Mouse (Mus musculus) forebrain, embryonic 16.5 days (tissue): Measurements from ENCODE around the gene Rnf212b. TPM values are rescaled to one million over a fixed set of nuclear protein-coding genes. Genes with fewer than 3 reads are reported as not detected.
"Not testable (repeated sequence)": the region's sequence is repeated elsewhere in the genome, so short reads cannot be mapped to it uniquely, and the experiment has no call there.

Experiments
- ATAC-seq: fragments of 200-750 bp; cut with Nextera tagmentation; 2 replicates; pipeline ENCODE4 v1.8.0; 2017; ENCODE audit warnings: mild to moderate bottlenecking, moderate library complexity
- H3K27ac ChIP-seq: fragments of 300-500 bp; sonication (generic); 2 replicates; pipeline ENCODE4 v1.5.1; 2014; ENCODE audit warnings: low read length, control low read depth
- H3K27me3 ChIP-seq: fragments of 300-500 bp; sonication (generic); replicated peaks from 2 replicates; pipeline ENCODE4 v1.6.1; 2014; ENCODE audit warnings: low read length; ENCODE audit not compliant: control insufficient read depth, insufficient read depth
- H3K36me3 ChIP-seq: fragments of 300-500 bp; sonication (generic); 2 replicates; pipeline ENCODE4 v1.6.1; 2014; ENCODE audit not compliant: control insufficient read depth, insufficient read depth
- H3K4me1 ChIP-seq: fragments of 300-500 bp; sonication (generic); replicated peaks from 2 replicates; pipeline ENCODE4 v1.6.1; 2014; ENCODE audit warnings: low read length; ENCODE audit not compliant: control insufficient read depth, insufficient read depth
- H3K4me2 ChIP-seq: fragments of 300-500 bp; sonication (generic); 2 replicates; pipeline ENCODE4 v1.6.1; 2014; ENCODE audit warnings: mild to moderate bottlenecking, low read length, control low read depth
- H3K4me3 ChIP-seq: fragments of 300-500 bp; sonication (generic); replicated peaks from 2 replicates; pipeline ENCODE4 v1.5.1; 2014; ENCODE audit warnings: mild to moderate bottlenecking, low read length, control low read depth
- H3K9ac ChIP-seq: fragments of 300-500 bp; sonication (generic); replicated peaks from 2 replicates; pipeline ENCODE4 v1.6.1; 2014; ENCODE audit warnings: low read depth, low read length, control low read depth
- H3K9me3 ChIP-seq: fragments of 300-500 bp; sonication (generic); 2 replicates; pipeline ENCODE4 v1.6.1; 2016; ENCODE audit warnings: low read length; ENCODE audit not compliant: control insufficient read depth
- WGBS: fragments of 180-500 bp; shearing (Covaris S2); extraction: QIAGEN DNeasy Blood & Tissue Kit; methylation state at CpG from one replicate; pipeline ENCODE4 v1.1.7; 2014; 5-methylcytosine and 5-hydroxymethylcytosine counted together
- polyA plus RNA-seq: library from polyadenylated mRNA; unstranded; fragments of >200 nt; fragmentation: Nextera tagmentation; extraction: Ambion mirVana; gene quantifications from 2 replicates; pipeline ENCODE4 v1.2.1, GENCODE M21; 2015

Rnf212b gene
- not detected in 2 replicates for polyA plus RNA-seq

- Histone ChIP-seq H3K4me3 (no peak within 1 kb of the TSS), H3K4me1 (no peaks in the 10 kb centered on the region), H3K27me3 (no peaks in the 10 kb centered on the region), H3K36me3 (no peaks in the 10 kb centered on the region), H3K4me2 (no peak within 1 kb of the TSS), H3K9me3 (no peaks in the 10 kb centered on the region), H3K9ac (no peak within 1 kb of the TSS), H3K27ac (no peak within 1 kb of the TSS)
- no peak for ATAC-seq
- WGBS, result 86% methylated on average over 29 of the region's 29 CpGs
These were observed at the start of gene Rnf212b for GRCm38 (mm10) chr14:54813991-54814390. Gene Rnf212b, plus strand, starts transcription at chr14:54814141.

- H3K9ac ChIP-seq, H3K4me2 ChIP-seq, ATAC-seq, H3K27me3 ChIP-seq, H3K27ac ChIP-seq, H3K9me3 ChIP-seq, H3K4me1 ChIP-seq, H3K36me3 ChIP-seq, H3K4me3 ChIP-seq: not testable (repeated sequence)
- 96% methylated on average over 4 of the region's 7 CpGs for WGBS
These were observed 47.0 kb upstream of the Rnf212b start for GRCm38 (mm10) chr14:54766937-54767336.

- Histone ChIP-seq H3K27ac (no peak overlapping the region), H3K4me3 (no peak overlapping the region), H3K4me2 (no peak overlapping the region), H3K27me3 (no peaks in the 10 kb centered on the region), H3K9ac (no peak overlapping the region), H3K9me3 (no peaks in the 10 kb centered on the region), H3K4me1 (0 out of 2 replicates have a peak, but pooled peaks cover 3% of the 10 kb centered on the region), H3K36me3 (no peaks in the 10 kb centered on the region)
- WGBS, result 88% methylated on average over 10 of the region's 10 CpGs
- ATAC-seq, result no peak
These were observed 45.5 kb upstream of the Rnf212b start for GRCm38 (mm10) chr14:54768314-54769067.

- WGBS, result 95% methylated on average over 5 of the region's 5 CpGs
- no peak overlapping the region for H3K4me2 ChIP-seq
- H3K36me3 ChIP-seq, result no peaks in the 10 kb centered on the region
- no peaks in the 10 kb centered on the region for H3K27me3 ChIP-seq
- no peak overlapping the region for H3K9ac ChIP-seq
- no peak for ATAC-seq
- no peak overlapping the region for H3K27ac ChIP-seq
- H3K9me3 ChIP-seq, result no peaks in the 10 kb centered on the region
- H3K4me1 ChIP-seq, result 0 out of 2 replicates have a peak, but pooled peaks cover 3% of the 10 kb centered on the region
- no peak overlapping the region for H3K4me3 ChIP-seq
These were observed 44.9 kb upstream of the Rnf212b start for GRCm38 (mm10) chr14:54769068-54769425.

GRCm38 (mm10) chr14:54770373-54770772 is 43.6 kb upstream of the Rnf212b start:
- no peak overlapping the region for H3K9ac ChIP-seq
- H3K36me3 ChIP-seq, result no peaks in the 10 kb centered on the region
- WGBS, result 98% methylated on average over 5 of the region's 5 CpGs
- H3K4me2 ChIP-seq, result no peak overlapping the region
- no peak overlapping the region for H3K4me3 ChIP-seq
- no peak for ATAC-seq
- no peak overlapping the region for H3K27ac ChIP-seq
- H3K27me3 ChIP-seq, result no peaks in the 10 kb centered on the region
- 0 out of 2 replicates have a peak, but pooled peaks cover 3% of the 10 kb centered on the region for H3K4me1 ChIP-seq
- H3K9me3 ChIP-seq, result no peaks in the 10 kb centered on the region

- no peaks in the 10 kb centered on the region for H3K9me3 ChIP-seq
- H3K27ac ChIP-seq, result peak overlapping the region; percentile 89
- peak; percentile 92 for ATAC-seq
- H3K36me3 ChIP-seq, result no peaks in the 10 kb centered on the region
- WGBS, result 60% methylated on average over 20 of the region's 20 CpGs
- H3K4me3 ChIP-seq, result no peak overlapping the region
- no peaks in the 10 kb centered on the region for H3K27me3 ChIP-seq
- 0 out of 2 replicates have a peak, but pooled peaks cover 3% of the 10 kb centered on the region for H3K4me1 ChIP-seq
- 0 out of 2 replicates have a peak overlapping the region, but pooled peaks have one; percentile 12 for H3K9ac ChIP-seq
- peak overlapping the region; percentile 27; the same call in 1 of the 2 replicates for H3K4me2 ChIP-seq
These were observed 41.5 kb upstream of the Rnf212b start for GRCm38 (mm10) chr14:54772333-54772856.

- no peaks in the 10 kb centered on the region for H3K27me3 ChIP-seq
- no peak overlapping the region for H3K4me3 ChIP-seq
- H3K9me3 ChIP-seq, result no peaks in the 10 kb centered on the region
- H3K36me3 ChIP-seq, result no peaks in the 10 kb centered on the region
- H3K4me2 ChIP-seq, result no peak overlapping the region
- H3K9ac ChIP-seq, result no peak overlapping the region
- peaks cover 4% of the 10 kb centered on the region; the same call in 1 of the 2 replicates for H3K4me1 ChIP-seq
- 75% methylated on average over 7 of the region's 7 CpGs for whole genome bisulfite sequencing
- no peak overlapping the region for H3K27ac ChIP-seq
- ATAC-seq, result no peak
These were observed 38.4 kb upstream of the Rnf212b start for GRCm38 (mm10) chr14:54775534-54776041.

GRCm38 (mm10) chr14:54776768-54777167 is 37.2 kb upstream of the Rnf212b start:
- Histone ChIP-seq H3K9me3 (no peaks in the 10 kb centered on the region), H3K4me3 (no peak overlapping the region), H3K9ac (no peak overlapping the region), H3K4me1 (peaks cover 8% of the 10 kb centered on the region; the same call in 1 of the 2 replicates), H3K27ac (no peak overlapping the region), H3K4me2 (no peak overlapping the region), H3K36me3 (no peaks in the 10 kb centered on the region), H3K27me3 (no peaks in the 10 kb centered on the region)
- 88% methylated on average over 5 of the region's 5 CpGs for WGBS
- no peak for ATAC-seq

GRCm38 (mm10) chr14:54777893-54778292 is 36.0 kb upstream of the Rnf212b start:
- 87% methylated on average over 4 of the region's 4 CpGs for WGBS
- Histone ChIP-seq H3K4me2 (no peak overlapping the region), H3K27ac (no peak overlapping the region), H3K27me3 (no peaks in the 10 kb centered on the region), H3K9ac (no peak overlapping the region), H3K4me3 (no peak overlapping the region), H3K36me3 (no peaks in the 10 kb centered on the region), H3K4me1 (peaks cover 7% of the 10 kb centered on the region; the same call in 1 of the 2 replicates), H3K9me3 (no peaks in the 10 kb centered on the region)
- no peak for ATAC-seq
